Mouse (Mus musculus) liver, embryonic 12.5 days (tissue): Measurements from ENCODE around the gene Gm9803. TPM values are rescaled to one million over a fixed set of nuclear protein-coding genes. Genes with fewer than 3 reads are reported as not detected.
"Not testable (repeated sequence)": the region's sequence is repeated elsewhere in the genome, so short reads cannot be mapped to it uniquely, and the experiment has no call there.

Source experiments
- ATAC-seq: fragments of 200-750 bp; cut with Nextera tagmentation; 2 replicates; pipeline ENCODE4 v1.8.0; 2017; ENCODE audit warnings: moderate number of reproducible peaks, mild to moderate bottlenecking, moderate library complexity
- H3K27ac ChIP-seq: fragments of 300-500 bp; sonication (generic); 2 replicates; pipeline ENCODE4 v1.5.1; 2016; ENCODE audit warnings: mild to moderate bottlenecking
- H3K27me3 ChIP-seq: fragments of 300-500 bp; sonication (generic); replicated peaks from 2 replicates; pipeline ENCODE4 v1.6.1; 2016; ENCODE audit warnings: mild to moderate bottlenecking, moderate library complexity
- H3K36me3 ChIP-seq: fragments of 300-500 bp; sonication (generic); 2 replicates; pipeline ENCODE4 v1.6.1; 2016; ENCODE audit warnings: mild to moderate bottlenecking, moderate library complexity
- H3K4me1 ChIP-seq: fragments of 300-500 bp; sonication (generic); 2 replicates; pipeline ENCODE4 v1.6.1; 2016
- H3K4me2 ChIP-seq: fragments of 300-500 bp; sonication (generic); 2 replicates; pipeline ENCODE4 v1.6.1; 2016; ENCODE audit warnings: mild to moderate bottlenecking, moderate library complexity
- H3K4me3 ChIP-seq: fragments of 300-500 bp; sonication (generic); 2 replicates; pipeline ENCODE4 v1.5.1; 2016; ENCODE audit warnings: mild to moderate bottlenecking, moderate library complexity
- H3K9ac ChIP-seq: fragments of 300-500 bp; sonication (generic); 2 replicates; pipeline ENCODE4 v1.6.1; 2016; ENCODE audit warnings: mild to moderate bottlenecking, moderate library complexity
- H3K9me3 ChIP-seq: fragments of 300-500 bp; sonication (generic); replicated peaks from 2 replicates; pipeline ENCODE4 v1.6.1; 2016; ENCODE audit warnings: mild to moderate bottlenecking, moderate library complexity
- WGBS: fragments of 180-500 bp; shearing (Covaris S2); methylation state at CpG from one replicate; pipeline ENCODE4 v1.1.7; 2016; ENCODE audit not compliant: insufficient replicate concordance; 5-methylcytosine and 5-hydroxymethylcytosine counted together
- polyA plus RNA-seq: library from polyadenylated mRNA; unstranded; fragments of >200 nt; fragmentation: Nextera tagmentation; extraction: Ambion mirVana; gene quantifications from 2 replicates; pipeline ENCODE4 v1.2.1, GENCODE M21; 2016

The Gm9803 gene
- polyA plus RNA-seq: 9.6 and 11.7 TPM in 2 replicates

- Histone ChIP-seq H3K36me3 (peaks cover 32% of the 10 kb centered on the region), H3K4me1 (peaks cover 13% of the 10 kb centered on the region)
- not testable (repeated sequence) for H3K9ac ChIP-seq, H3K4me3 ChIP-seq, H3K27ac ChIP-seq, H3K27me3 ChIP-seq, H3K9me3 ChIP-seq, H3K4me2 ChIP-seq, ATAC-seq
- 86% methylated on average over 10 of the region's 10 CpGs for WGBS
These were observed at the start of gene Gm9803 for GRCm38 (mm10) chr10:43523931-43524330. Gm9803 (plus strand) TSS chr10:43524084.

GRCm38 (mm10) chr10:43475376-43475775 is 48.5 kb upstream of the Gm9803 start:
- Histone ChIP-seq H3K27ac (no peak overlapping the region), H3K9ac (no peak overlapping the region), H3K9me3 (no peaks in the 10 kb centered on the region), H3K4me3 (no peak overlapping the region), H3K4me2 (no peak overlapping the region), H3K27me3 (no peaks in the 10 kb centered on the region), H3K4me1 (peaks cover 23% of the 10 kb centered on the region), H3K36me3 (no peaks in the 10 kb centered on the region)
- WGBS: 28% methylated on average over 4 of the region's 4 CpGs
- no peak for ATAC-seq

- Histone ChIP-seq H3K27me3 (no peaks in the 10 kb centered on the region), H3K4me3 (peak overlapping the region; percentile 74), H3K36me3 (no peaks in the 10 kb centered on the region), H3K9ac (peak overlapping the region; percentile 86), H3K4me1 (peaks cover 44% of the 10 kb centered on the region), H3K27ac (peak overlapping the region; percentile 33; the same call in 1 of the 2 replicates), H3K4me2 (peak overlapping the region; percentile 99), H3K9me3 (no peaks in the 10 kb centered on the region)
- 29% methylated on average over 9 of the region's 9 CpGs for WGBS
- no peak for ATAC-seq
These were observed 46.4 kb upstream of the Gm9803 start for GRCm38 (mm10) chr10:43477459-43477858.

GRCm38 (mm10) chr10:43477865-43478681 is 45.8 kb upstream of the Gm9803 start:
- H3K36me3 ChIP-seq: no peaks in the 10 kb centered on the region
- peak overlapping the region; percentile 99 for H3K4me2 ChIP-seq
- peak overlapping the region; percentile 93 for H3K27ac ChIP-seq
- peak overlapping the region; percentile 74 for H3K4me3 ChIP-seq
- no peaks in the 10 kb centered on the region for H3K9me3 ChIP-seq
- under 1% methylated on average over 42 of the region's 42 CpGs for WGBS
- no peaks in the 10 kb centered on the region for H3K27me3 ChIP-seq
- ATAC-seq: peak; percentile 32; the same call in 1 of the 2 replicates
- H3K4me1 ChIP-seq: peaks cover 50% of the 10 kb centered on the region
- peak overlapping the region; percentile 86 for H3K9ac ChIP-seq

GRCm38 (mm10) chr10:43478751-43479435 is 45.0 kb upstream of the Gm9803 start, which contains the start of gene Bend3:
Bend3 (plus strand) TSS chr10:43478831.
- under 1% methylated on average over 100 of the region's 101 CpGs for WGBS
- ATAC-seq: peak; percentile 22
- Histone ChIP-seq H3K4me1 (peaks cover 57% of the 10 kb centered on the region), H3K9ac (peak within 1 kb of the TSS; percentile 86), H3K36me3 (no peaks in the 10 kb centered on the region), H3K9me3 (no peaks in the 10 kb centered on the region), H3K27me3 (no peaks in the 10 kb centered on the region), H3K4me2 (peak within 1 kb of the TSS; percentile 99), H3K4me3 (peak within 1 kb of the TSS; percentile 74), H3K27ac (peak within 1 kb of the TSS; percentile 93)

GRCm38 (mm10) chr10:43479436-43480157 is 44.3 kb upstream of the Gm9803 start:
- Histone ChIP-seq H3K4me3 (peak overlapping the region; percentile 74), H3K36me3 (no peaks in the 10 kb centered on the region), H3K4me2 (peak overlapping the region; percentile 99), H3K27me3 (no peaks in the 10 kb centered on the region), H3K27ac (peak overlapping the region; percentile 93), H3K9ac (peak overlapping the region; percentile 86), H3K4me1 (peaks cover 62% of the 10 kb centered on the region), H3K9me3 (no peaks in the 10 kb centered on the region)
- WGBS: under 1% methylated on average over 99 of the region's 103 CpGs
- ATAC-seq: peak; percentile 89

GRCm38 (mm10) chr10:43480227-43480849 is 43.5 kb upstream of the Gm9803 start:
- H3K4me1 ChIP-seq: peaks cover 63% of the 10 kb centered on the region

DNA sequence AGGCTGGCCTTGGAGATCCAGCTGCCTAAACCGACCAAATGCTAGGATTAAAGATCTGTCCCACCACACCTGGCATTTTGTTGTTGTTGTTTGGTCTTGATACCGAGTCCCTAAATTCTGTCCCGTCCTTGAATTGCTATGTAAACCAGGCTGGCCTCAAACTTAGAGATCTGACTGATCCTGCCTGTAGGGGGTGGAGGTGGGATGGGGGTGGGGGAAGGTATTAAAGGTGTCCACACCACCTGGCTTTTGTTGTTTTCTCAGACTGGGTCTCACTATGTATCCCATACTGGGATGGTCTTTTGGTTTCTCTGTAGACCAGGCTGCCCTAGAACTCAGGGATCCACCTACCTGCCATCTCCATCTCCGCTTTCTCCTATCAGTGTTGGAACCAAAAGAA is 42.7 kb upstream of the Gm9803 start:
- Histone ChIP-seq H3K4me2 (peak overlapping the region; percentile 99), H3K27me3 (no peaks in the 10 kb centered on the region), H3K4me3 (no peak overlapping the region), H3K9ac (peak overlapping the region; percentile 86), H3K9me3 (no peaks in the 10 kb centered on the region), H3K36me3 (no peaks in the 10 kb centered on the region), H3K4me1 (peaks cover 66% of the 10 kb centered on the region), H3K27ac (peak overlapping the region; percentile 38)
- 41% methylated on average over 4 of the region's 4 CpGs for WGBS
- ATAC-seq: no peak

More at GRCm38 (mm10) chr10:43480227-43480849, 43.5 kb upstream of the Gm9803 start:
- peak overlapping the region; percentile 93 for H3K27ac ChIP-seq
- peak overlapping the region; percentile 99 for H3K4me2 ChIP-seq
- H3K36me3 ChIP-seq: no peaks in the 10 kb centered on the region
- peak overlapping the region; percentile 74 for H3K4me3 ChIP-seq
- ATAC-seq: no peak
- peak overlapping the region; percentile 86 for H3K9ac ChIP-seq
- no peaks in the 10 kb centered on the region for H3K27me3 ChIP-seq
- no peaks in the 10 kb centered on the region for H3K9me3 ChIP-seq
- WGBS: 9% methylated on average over 13 of the region's 13 CpGs

- 83% methylated on average over 5 of the region's 5 CpGs for WGBS
- no peak overlapping the region for H3K9ac ChIP-seq
- H3K9me3 ChIP-seq: no peaks in the 10 kb centered on the region
- H3K36me3 ChIP-seq: no peaks in the 10 kb centered on the region
- H3K4me2 ChIP-seq: peak overlapping the region; percentile 99; the same call in 1 of the 2 replicates
- H3K4me3 ChIP-seq: no peak overlapping the region
- peak overlapping the region; percentile 38; the same call in 1 of the 2 replicates for H3K27ac ChIP-seq
- no peak for ATAC-seq
- peaks cover 68% of the 10 kb centered on the region for H3K4me1 ChIP-seq
- H3K27me3 ChIP-seq: no peaks in the 10 kb centered on the region
These were observed 41.9 kb upstream of the Gm9803 start for GRCm38 (mm10) chr10:43482021-43482420.

DNA sequence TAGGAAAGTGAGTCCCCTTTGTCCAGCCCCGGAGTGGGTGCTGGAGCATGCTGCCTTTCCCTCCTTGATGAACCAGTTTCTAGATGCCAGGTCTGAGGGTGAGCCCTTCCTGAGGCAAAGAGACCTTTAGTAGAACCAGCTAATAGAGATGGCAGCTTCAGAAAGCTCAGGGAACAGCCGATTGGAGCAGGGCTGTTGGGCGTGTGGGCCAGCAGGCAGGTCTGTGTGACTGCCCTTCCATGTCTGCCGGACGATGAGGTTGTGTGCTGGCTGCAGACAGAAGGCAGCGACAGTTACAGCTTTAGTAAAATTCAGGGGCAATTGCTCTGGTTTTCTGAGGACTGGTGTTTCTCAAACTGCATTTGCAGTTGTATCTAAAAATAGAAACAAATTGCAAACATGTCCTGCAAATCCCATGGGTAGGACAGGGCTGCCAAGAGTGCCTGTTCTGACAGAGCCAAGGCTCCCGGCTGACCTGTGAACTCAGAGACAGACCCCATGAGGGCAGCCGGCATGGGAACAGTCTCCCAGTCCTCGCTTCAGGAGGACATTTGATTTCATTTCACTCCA is 40.4 kb upstream of the Gm9803 start:
- WGBS: 56% methylated on average over 9 of the region's 9 CpGs
- peak overlapping the region; percentile 19; the same call in 1 of the 2 replicates for H3K9ac ChIP-seq
- H3K27ac ChIP-seq: peak overlapping the region; percentile 30; the same call in 1 of the 2 replicates
- H3K4me1 ChIP-seq: peaks cover 67% of the 10 kb centered on the region
- H3K4me3 ChIP-seq: no peak overlapping the region
- no peaks in the 10 kb centered on the region for H3K36me3 ChIP-seq
- H3K27me3 ChIP-seq: no peaks in the 10 kb centered on the region
- 0 out of 2 replicates have a peak overlapping the region, but pooled peaks have one; percentile 6 for H3K4me2 ChIP-seq
- no peak for ATAC-seq
- H3K9me3 ChIP-seq: no peaks in the 10 kb centered on the region

- H3K36me3 ChIP-seq: no peaks in the 10 kb centered on the region
- no peak overlapping the region for H3K4me2 ChIP-seq
- H3K9ac ChIP-seq: no peak overlapping the region
- H3K4me3 ChIP-seq: no peak overlapping the region
- no peaks in the 10 kb centered on the region for H3K27me3 ChIP-seq
- H3K4me1 ChIP-seq: peaks cover 79% of the 10 kb centered on the region
- WGBS: 63% methylated on average over 6 of the region's 6 CpGs
- ATAC-seq: no peak
- no peak overlapping the region for H3K27ac ChIP-seq
- H3K9me3 ChIP-seq: no peaks in the 10 kb centered on the region
These were observed 38.1 kb upstream of the Gm9803 start for GRCm38 (mm10) chr10:43485751-43486268.
